Mouse (Mus musculus): Measurements from ENCODE around the gene Gm10663.

Gm10663 gene

GRCm38 (mm10) chr8:65074733-65075132 lies at the start of gene Gm10663:
Gene Gm10663, plus strand, starts transcription at chr8:65075033.
- DNase-seq: no peak

DNA sequence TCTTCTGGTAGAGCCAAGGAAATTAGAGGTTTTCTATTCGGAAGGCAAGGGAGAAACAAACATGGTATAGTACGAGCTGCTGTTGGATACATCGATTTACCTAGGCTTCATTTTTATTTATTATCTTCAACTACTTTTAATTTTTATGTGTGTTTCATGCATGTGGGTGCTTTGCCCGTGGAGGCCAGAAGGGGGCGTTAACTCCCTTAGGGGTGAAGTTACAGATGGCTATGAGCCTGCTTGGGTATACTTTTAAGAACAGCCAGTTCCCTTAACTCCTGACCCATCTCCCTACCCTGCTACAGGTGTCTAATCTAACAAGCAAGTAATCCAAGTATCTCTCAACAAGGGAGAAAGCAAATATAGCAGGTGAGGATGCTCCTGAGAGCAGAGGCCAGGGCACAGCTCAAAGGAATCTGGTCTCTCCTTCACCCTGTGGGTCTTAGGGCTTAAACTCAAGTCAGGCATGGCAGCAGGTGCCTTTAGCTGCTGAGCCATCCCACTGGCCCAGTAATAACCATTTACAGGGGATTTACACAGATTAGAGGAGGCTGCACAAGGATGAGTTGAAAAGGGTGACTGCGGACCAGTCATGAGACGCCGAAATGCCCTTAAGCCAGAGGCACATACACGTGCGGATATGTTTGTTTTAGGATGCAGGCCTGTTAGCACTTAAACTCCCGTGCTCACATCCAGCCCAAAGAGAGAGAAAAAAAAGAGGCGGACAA lies 45.7 kb upstream of the Gm10663 start:
- no peak for DNase-seq

- no peak for DNase-seq
Measured at GRCm38 (mm10) chr8:65029776-65030175, 45.1 kb upstream of the Gm10663 start.

DNA sequence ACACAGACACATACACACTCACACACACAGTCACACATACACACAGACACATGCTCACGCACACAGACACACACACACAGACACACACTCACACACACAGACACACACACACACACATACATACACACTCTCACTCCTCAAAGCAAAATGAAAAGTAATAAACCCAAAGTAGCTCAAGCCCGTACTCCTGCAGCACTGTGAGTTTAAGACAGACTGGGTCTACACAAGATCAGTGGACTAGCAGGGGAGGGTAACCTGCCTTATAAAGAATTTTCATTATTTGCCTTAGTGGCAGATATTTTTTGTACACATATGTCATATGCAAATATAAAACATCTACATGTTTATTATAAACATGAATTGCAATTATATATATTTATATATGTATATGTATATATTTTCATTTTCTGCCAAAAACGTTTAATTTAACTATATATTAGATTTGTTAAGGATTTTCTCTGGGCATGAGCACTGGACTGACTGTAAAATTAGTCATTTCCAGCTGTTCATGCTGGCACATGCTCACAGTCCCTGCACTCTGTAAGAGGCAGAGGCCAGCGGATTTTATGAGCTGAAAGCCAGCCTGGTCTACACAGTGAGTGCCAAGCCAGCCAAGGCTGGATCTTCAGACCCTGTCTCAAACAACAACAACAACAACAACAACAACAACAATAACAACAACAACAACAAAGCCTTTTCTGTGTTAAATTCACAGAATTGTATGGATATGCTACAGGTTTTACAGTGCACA lies 43.9 kb upstream of the Gm10663 start:
- DNase-seq: no peak

DNA sequence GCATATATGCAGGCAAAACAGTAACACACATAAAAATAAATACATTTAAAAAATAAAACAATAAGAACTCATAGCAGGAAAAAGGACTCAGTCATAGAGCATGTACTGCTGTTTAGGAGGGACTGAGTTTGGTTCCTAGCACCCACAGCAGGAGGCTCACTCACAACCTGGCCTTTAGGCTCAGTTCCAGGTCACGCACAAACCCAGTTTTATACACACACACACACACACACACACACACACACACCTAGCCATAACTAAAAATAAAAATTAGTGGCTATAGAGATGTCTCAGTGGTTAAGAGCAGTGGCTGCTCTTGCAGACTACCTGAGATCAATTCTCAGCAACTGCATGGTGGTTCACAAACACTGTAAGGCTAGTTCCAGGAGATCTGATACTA lies 42.7 kb upstream of the Gm10663 start:
- DNase-seq: no peak

DNA sequence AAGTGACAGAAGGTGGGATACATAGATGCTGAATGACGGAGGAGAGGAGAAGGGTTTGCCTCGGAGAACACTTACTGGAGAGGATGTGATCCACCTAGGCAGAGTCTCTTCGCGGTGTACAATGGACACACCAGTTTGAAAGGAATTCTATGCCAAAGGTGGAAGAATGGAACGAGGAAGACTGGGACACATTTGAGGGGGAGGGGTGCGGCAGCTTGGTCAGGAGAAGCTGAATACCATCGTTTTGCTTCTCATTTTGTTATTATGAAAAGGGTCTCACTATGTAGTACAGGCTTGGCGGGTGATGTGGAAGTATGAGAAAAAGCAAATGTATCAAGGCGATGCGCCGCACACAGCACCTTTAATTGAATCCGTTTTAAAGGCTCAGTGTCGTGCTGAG lies 41.8 kb upstream of the Gm10663 start:
- DNase-seq: no peak

DNA sequence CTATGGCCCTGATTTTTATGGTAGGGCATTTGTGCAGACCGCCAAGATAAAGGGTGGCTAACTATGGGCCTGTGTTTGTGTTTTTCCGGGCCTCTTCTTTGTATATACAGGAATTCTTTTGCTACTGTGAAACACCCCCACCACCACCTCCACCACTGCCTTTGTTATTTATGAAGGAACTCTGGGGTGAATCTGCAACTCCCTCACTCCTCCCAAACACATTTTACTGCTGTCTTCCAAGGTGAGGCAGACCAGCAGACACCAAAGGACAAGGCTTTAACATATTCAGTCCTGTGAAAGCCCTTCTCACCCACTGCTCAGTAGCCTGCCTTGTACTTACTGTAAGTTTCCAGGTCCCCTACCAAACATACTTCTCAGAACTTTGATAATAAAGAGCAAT lies 40.7 kb upstream of the Gm10663 start:
- no peak for DNase-seq

DNA sequence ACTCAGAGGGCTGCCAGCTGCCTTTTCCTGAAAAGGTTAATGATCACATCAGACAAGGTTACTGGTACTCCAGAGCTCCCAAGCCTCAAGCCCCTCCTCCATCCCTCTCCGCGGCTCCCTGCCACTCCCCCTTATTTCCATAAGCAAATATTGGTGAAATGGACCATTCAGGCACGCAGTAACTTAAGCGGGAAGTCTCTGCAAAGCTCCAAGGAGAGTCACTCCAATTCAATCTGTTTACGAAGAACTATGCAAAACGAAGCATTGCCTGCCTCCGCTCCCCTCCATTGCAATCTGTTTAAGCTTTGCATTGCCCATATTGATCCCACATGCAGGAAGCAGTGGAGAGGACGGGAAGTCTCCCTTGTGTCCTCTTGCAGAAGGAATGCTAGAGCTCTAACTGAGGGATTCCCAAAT lies 37.7 kb upstream of the Gm10663 start, which contains the start of gene Apela:
Gene Apela, minus strand, starts transcription at position 220 of the 417 bp plus-strand sequence.
- DNase-seq: peak; percentile 7

GRCm38 (mm10) chr8:65046565-65046964 lies 28.3 kb upstream of the Gm10663 start:
- no peak for DNase-seq

DNA sequence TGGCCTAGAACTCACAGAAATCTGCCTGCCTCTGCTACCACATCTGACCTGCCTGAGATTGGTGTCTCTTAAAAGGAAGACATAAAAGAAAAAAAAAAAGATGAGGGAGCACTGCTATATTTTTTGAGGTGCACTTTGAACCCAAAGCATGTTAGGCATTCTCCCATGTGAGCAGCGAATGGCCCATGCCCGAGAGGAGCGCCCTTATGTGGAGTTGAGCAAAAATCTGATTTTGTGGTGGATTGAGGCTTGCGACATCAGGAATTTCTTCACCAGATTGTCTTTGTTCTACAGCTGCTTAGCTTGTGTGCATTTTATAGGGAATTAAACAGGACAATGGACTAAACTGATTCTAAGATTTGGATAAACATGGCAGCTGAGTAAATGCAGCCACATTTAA lies 27.6 kb upstream of the Gm10663 start:
- DNase-seq: no peak

GRCm38 (mm10) chr8:65047801-65048200 lies 27.0 kb upstream of the Gm10663 start:
- DNase-seq: no peak

DNA sequence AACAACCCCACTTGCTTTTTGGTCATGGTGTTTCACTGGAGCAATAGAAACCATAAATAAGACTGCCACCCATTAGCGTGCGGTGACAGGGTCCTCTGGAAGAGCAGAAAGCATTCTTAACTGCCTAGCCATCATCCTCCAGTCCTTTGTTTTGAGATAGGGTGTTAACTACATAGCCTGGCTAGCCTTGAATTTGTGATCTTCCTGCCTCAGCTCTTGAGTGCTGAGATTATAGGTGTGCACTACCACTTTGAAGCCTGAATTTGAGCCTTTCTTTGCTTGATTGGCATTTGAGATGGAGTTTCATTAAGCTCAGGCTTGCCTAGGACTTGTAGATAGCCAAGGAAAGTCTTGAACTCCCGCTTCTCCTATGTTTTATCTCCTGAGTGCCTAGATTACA lies 21.3 kb upstream of the Gm10663 start:
- DNase-seq: no peak

DNA sequence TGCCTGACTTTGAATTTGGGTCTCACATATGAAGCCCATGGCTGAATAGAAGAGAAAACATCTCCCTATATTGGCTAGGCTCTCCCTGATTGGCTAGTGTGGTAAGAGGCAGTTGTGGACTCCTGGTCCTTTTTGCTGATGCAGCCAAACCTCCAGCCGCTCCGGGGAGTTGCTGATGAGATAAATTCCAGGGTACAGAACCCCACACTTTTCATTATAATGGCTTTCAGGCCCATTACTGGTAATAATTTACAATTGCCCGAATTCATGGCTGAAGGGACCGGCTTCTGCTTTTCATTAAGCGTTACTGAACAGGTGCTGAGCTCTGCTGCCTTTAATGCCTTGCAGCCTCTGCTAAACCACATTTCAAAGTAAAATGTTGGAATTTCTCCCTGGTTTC lies 20.9 kb upstream of the Gm10663 start:
- no peak for DNase-seq

DNA sequence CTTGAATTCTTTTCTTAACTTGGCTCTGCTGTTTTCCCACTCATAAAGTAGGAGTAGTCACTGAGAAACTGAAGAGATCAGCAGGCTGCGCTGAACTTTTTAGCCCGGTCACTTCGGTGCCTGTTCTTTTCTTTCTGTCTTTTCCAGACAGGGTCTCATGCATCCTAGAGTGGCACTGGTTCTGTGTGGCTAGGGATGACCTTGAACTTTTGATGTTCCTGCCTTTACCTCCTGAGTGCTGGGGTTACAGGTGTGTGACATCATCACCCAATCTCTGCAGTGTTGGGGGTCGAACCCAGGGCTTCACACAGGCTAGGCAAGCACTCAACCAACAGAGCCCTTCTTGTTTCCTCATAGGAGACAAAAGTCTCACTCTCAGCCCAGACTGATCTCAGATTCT lies 18.1 kb upstream of the Gm10663 start:
- no peak for DNase-seq

DNA sequence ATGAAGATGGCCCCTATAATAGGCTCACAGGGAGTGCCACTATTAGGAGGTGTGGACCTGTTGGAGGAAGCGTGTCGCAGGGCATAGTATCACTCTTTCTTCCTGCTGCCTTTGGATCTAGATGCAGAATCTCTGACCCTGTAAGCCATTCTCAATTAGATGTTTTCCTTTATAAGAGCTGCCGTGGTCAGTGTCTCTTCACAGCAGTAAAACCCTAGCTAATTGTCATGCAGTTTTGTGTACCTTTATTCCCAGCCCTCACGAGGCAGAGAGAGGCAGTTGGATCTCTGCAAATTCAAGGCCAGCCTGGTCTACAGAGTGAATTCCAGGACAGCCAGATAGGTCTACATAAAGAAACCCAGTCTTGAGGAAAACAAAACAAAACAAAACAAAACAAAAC lies 12.6 kb upstream of the Gm10663 start:
- DNase-seq: no peak

GRCm38 (mm10) chr8:65064071-65064470 lies 10.8 kb upstream of the Gm10663 start:
- no peak for DNase-seq

DNA sequence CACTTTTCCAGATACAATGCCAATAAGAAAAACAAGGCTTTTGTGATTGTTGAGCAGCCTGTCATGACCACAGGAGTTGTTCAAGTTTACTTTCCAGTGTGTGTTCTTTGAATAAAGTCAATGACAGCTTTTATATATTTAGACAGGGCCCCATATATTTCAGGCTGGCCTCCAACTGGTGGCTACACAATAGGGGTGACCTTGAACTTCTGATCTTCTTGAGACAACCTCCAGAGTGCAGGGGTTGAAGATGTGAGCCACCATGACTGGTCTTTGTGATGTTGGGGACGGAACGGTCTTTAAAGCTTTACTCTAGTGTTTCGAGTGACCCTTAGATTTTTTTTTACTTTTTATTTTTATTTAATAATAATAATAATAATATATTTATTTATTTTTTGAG lies 9.2 kb upstream of the Gm10663 start:
- no peak for DNase-seq

GRCm38 (mm10) chr8:65067031-65067430 lies 7.8 kb upstream of the Gm10663 start:
- DNase-seq: no peak

DNA sequence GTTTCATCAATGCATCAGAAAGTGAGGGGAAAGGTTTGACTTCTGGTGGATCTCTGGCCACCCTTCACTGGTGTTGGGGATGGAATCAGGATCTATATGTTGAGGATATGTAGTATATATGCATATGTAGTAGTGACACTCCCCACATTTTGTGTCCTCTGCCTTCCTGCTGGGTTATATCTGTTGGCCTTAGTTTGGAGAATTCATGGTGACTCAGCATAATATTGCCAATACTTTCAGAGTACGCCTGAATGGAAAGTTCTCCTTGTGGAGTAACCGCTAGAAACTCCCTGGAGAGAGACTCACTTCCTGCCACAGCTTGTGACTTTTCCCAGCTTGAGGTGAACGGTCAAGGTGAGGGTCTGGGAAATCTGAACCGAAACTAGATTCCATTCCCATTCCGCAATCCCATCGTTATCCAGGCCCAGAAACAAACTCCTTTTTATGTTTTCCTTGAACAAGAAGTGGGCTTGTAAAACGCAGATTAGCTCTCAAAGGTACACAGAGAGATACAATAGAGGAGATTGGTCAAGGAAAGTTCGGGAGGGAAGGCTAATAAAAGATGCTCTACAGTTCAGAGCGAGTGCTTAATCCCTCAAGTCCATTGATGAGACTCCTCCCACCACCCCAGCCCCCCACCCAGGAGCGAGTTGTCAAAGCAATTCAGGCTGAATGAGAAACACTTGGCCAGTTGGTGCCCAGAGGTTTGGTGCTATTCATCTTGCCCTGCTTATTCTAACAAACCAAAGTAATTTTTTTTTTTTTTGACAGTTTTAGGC lies 7.0 kb upstream of the Gm10663 start:
- no peak for DNase-seq

GRCm38 (mm10) chr8:65068473-65068819 lies 6.4 kb upstream of the Gm10663 start:
- no peak for DNase-seq

DNA sequence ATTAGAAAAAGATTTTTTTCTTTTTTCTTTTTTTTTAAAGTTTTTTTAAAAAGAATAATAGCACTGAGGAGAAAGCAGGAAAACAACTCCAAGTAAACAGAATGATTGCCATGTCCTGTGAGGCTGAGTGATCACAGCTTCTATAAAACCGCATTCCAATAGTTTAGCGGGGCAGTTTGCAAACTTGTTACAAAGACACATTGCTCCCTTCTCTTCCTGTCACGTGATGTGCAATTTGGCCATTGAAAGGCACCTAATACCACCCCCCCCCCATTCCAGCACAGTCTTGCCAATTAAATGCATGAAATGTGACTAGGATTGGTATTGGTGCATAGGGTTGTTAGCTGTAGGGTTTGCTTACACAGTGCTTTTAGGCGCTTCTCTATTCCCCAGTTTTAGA lies 3.8 kb upstream of the Gm10663 start:
- DNase-seq: no peak

- DNase-seq: no peak
Measured at GRCm38 (mm10) chr8:65080731-65081130, 5.9 kb downstream of the Gm10663 start.

DNA sequence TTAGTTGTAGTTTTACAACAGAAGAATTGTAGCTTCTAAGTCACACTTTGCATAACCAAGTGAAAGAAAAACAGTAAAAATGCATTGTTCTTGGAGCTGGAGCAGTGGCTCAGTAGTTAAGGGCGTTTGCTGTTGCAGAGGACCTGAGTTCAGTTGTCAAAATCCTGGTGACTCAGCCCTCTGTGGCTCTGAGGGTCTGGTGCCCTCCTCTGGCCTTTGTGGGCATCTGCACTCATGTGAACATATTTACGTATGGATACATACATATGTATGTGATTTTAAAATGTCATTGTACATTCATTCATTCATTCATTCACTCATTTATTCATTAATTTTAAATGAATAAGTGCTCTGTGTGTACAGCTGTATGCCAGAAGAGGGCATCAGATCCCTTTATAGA lies 10.8 kb downstream of the Gm10663 start:
- no peak for DNase-seq

DNA sequence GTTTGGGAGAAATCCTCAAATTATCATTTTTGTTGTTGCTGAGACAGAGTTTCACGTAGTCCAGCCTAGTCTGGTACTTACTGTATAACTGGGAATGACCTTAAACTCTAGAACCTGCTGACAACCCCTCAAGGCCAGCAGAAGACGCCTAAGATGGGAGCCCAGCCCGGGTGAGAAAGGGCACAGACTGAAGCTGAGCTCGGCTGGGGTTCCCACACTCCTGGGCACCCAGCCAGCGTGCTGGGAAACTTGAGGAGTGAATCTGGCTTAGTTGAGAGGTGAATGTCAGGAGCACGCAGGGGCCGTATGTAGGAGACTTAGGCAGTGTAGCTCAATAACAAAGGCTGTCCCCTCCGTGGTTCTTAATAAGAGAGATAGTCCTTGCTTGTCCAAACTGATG lies 12.9 kb downstream of the Gm10663 start:
- DNase-seq: no peak

Data from right cerebral cortex, postnatal 25 days (tissue).